Mouse (Mus musculus) embryonic stem cell, embryonic (primary cell): Measurements from ENCODE around the gene Fuca1.

Source experiments
- CTCF ChIA-PET, 4 experiments: fragments of 300-600 bp in 2 of 4; fragments of 350-600 bp in 2 of 4; sonication (Branson Sonifier 250); formaldehyde crosslinking; loops; one replicate each; lab custom pipeline; 2022; ENCODE audit warnings: inconsistent platforms in 2 of 4; lab: Charles Lee
- POLR2A ChIA-PET, 4 experiments: fragments of 300-600 bp in 2 of 4; fragments of 350-600 bp in 2 of 4; sonication (Branson Sonifier 250); formaldehyde crosslinking; loops; one replicate each; lab custom pipeline; 2022; ENCODE audit warnings: antibody characterized with exemption in 4 of 4, inconsistent platforms in 1 of 4; lab: Charles Lee

Gene Fuca1

GRCm38 (mm10) chr4:135900008-135900407 lies 20.5 kb upstream of the Fuca1 start:
- CTCF ChIA-PET, result interaction anchor here in 1 of 4 experiments (3.9 kb wide), 1 partner anchor 21 kb away, joined by 32 read pairs; the partner anchor contains the start of gene Fuca1
- POLR2A ChIA-PET, result interaction anchor here in 2 of 4 experiments (1.4 to 7.9 kb wide), 4 partner anchors 16 to 28 kb away, joined by 3 to 40 read pairs (median 20); partner anchors contain the start of gene Fuca1 (in 2 of the 2)

- CTCF ChIA-PET, result interaction anchor here in 3 of 4 experiments (0.6 to 1.5 kb wide), 4 partner anchors 13 to 133 kb away, joined by 3 to 4 read pairs (median 3); partner anchors contain the start of gene Fuca1 (in 1 of the 3)
- POLR2A ChIA-PET, result interaction anchor here in 2 of 4 experiments (0.9 to 1.4 kb wide), 2 partner anchors 8 to 14 kb away, joined by 3 read pairs; partner anchors contain the start of gene Cnr2 (in 1 of the 2)
Measured at GRCm38 (mm10) chr4:135902606-135903242, 17.8 kb upstream of the Fuca1 start.

- POLR2A ChIA-PET, result interaction anchor here in 2 of 4 experiments (0.9 to 1.9 kb wide), 5 partner anchors 11 to 149 kb away, joined by 3 to 5 read pairs (median 4); partner anchors contain the start of genes Fuca1 (in 1 of the 2) and Rpl11 (in 1 of the 2)
- CTCF ChIA-PET, result interaction anchor here (0.6 to 5.9 kb wide), 7 partner anchors 15 to 1169 kb away, joined by 3 to 33 read pairs (median 3); partner anchors contain the start of gene Fuca1 (in 2 of the 4)
Measured at GRCm38 (mm10) chr4:135904810-135905209, 15.7 kb upstream of the Fuca1 start.

GRCm38 (mm10) chr4:135906633-135907032 lies 13.9 kb upstream of the Fuca1 start:
- ChIA-PET POLR2A (interaction anchor here in 2 of 4 experiments (1.2 to 2.2 kb wide), 4 partner anchors 13 to 78 kb away, joined by 3 to 7 read pairs (median 3); partner anchors contain the start of gene Fuca1 (in 1 of the 2)), CTCF (interaction anchor here in 3 of 4 experiments (0.5 to 5.9 kb wide), 7 partner anchors 13 to 133 kb away, joined by 3 to 33 read pairs (median 4); partner anchors contain the start of gene Fuca1 (in 1 of the 3))

- POLR2A ChIA-PET, result interaction anchor here in 3 of 4 experiments (0.6 to 2.5 kb wide), 7 partner anchors 8 to 108 kb away, joined by 3 to 8 read pairs (median 4); partner anchors contain the start of genes Fuca1 (in 2 of the 3) and Hmgcl (in 1 of the 3)
- CTCF ChIA-PET, result interaction anchor here in 2 of 4 experiments (0.6 to 5.9 kb wide), 5 partner anchors 11 to 198 kb away, joined by 3 to 33 read pairs (median 8); partner anchors contain the start of gene Fuca1 (in 2 of the 2)
Measured at GRCm38 (mm10) chr4:135909326-135910066, 11.0 kb upstream of the Fuca1 start.

- ChIA-PET POLR2A (interaction anchor here in 2 of 4 experiments (0.7 to 2.5 kb wide), 7 partner anchors 9 to 642 kb away, joined by 3 to 9 read pairs (median 4); partner anchors contain the start of gene Fuca1 (in 2 of the 2)), CTCF (interaction anchor here (0.6 to 2.9 kb wide), 7 partner anchors 8 to 956 kb away, joined by 3 to 13 read pairs (median 7); partner anchors contain the start of gene Fuca1 (in 2 of the 4))
Measured at GRCm38 (mm10) chr4:135911531-135911930, 9.0 kb upstream of the Fuca1 start.

GRCm38 (mm10) chr4:135912164-135912563 lies 8.4 kb upstream of the Fuca1 start:
- ChIA-PET CTCF (interaction anchor here in 3 of 4 experiments (0.5 to 2.9 kb wide), 5 partner anchors 8 to 469 kb away, joined by 4 to 9 read pairs (median 7); partner anchors contain the start of gene Fuca1 (in 1 of the 3)), POLR2A (interaction anchor here in 1 of 4 experiments (1.4 to 2.5 kb wide), 3 partner anchors 13 to 35 kb away, joined by 4 to 7 read pairs (median 4); no protein-coding TSS in a partner anchor)

- CTCF ChIA-PET, result interaction anchor here in 3 of 4 experiments (0.5 to 2.9 kb wide), 5 partner anchors 7 to 470 kb away, joined by 3 to 9 read pairs (median 5); partner anchors contain the start of gene Fuca1 (in 1 of the 3)
- POLR2A ChIA-PET, result interaction anchor here in 2 of 4 experiments (0.5 to 2.0 kb wide), 3 partner anchors 14 to 90 kb away, joined by 3 to 4 read pairs (median 4); no protein-coding TSS in a partner anchor
Measured at GRCm38 (mm10) chr4:135912835-135913234, 7.7 kb upstream of the Fuca1 start.

GRCm38 (mm10) chr4:135913433-135913832 lies 7.1 kb upstream of the Fuca1 start:
- ChIA-PET CTCF (interaction anchor here in 1 of 4 experiments (0.8 kb wide), 1 partner anchor 24 kb away, joined by 3 read pairs; no protein-coding TSS in a partner anchor), POLR2A (interaction anchor here in 1 of 4 experiments (1.4 kb wide), 1 partner anchor 37 kb away, joined by 4 read pairs; no protein-coding TSS in a partner anchor)

- ChIA-PET CTCF (interaction anchor here (0.5 to 3.8 kb wide), 15 partner anchors 8 to 536 kb away, joined by 3 to 44 read pairs (median 8); partner anchors contain the start of gene Cnr2 (in 1 of the 4)), POLR2A (interaction anchor here in 2 of 4 experiments (1.9 to 4.1 kb wide), 6 partner anchors 11 to 29 kb away, joined by 5 to 35 read pairs (median 10); partner anchors contain the start of genes Cnr2 (in 1 of the 2) and Hmgcl (in 1 of the 2))
Measured at GRCm38 (mm10) chr4:135918635-135919279, 1.8 kb upstream of the Fuca1 start.

- ChIA-PET POLR2A (interaction anchor here (0.6 to 4.1 kb wide), 16 partner anchors 8 to 88 kb away, joined by 3 to 35 read pairs (median 8); partner anchors contain the start of genes Cnr2 (in 1 of the 4), Hmgcl (in 1 of the 4) and Srsf10 (in 1 of the 4)), CTCF (interaction anchor here (0.6 to 3.8 kb wide), 30 partner anchors 8 to 425 kb away, joined by 3 to 44 read pairs (median 8); partner anchors contain the start of genes Cnr2 (in 1 of the 4), Gale (in 1 of the 4), Nipal3 (in 1 of the 4) and Stpg1 (in 1 of the 4))
Measured at GRCm38 (mm10) chr4:135919280-135919639, 1.3 kb upstream of the Fuca1 start.

- POLR2A ChIA-PET, result interaction anchor here in 3 of 4 experiments (0.5 to 4.7 kb wide), 47 partner anchors 8 to 364 kb away, joined by 3 to 40 read pairs (median 5); partner anchors contain the start of genes Cnr2 (in 2 of the 3), Pithd1 (in 2 of the 3), Hmgcl (in 1 of the 3) and Pnrc2 (in 1 of the 3)
- CTCF ChIA-PET, result interaction anchor here (0.6 to 3.8 kb wide), 73 partner anchors 8 to 1614 kb away, joined by 3 to 44 read pairs (median 5); partner anchors contain the start of genes Hmgcl (in 2 of the 4), Cnr2 (in 1 of the 4), Gale (in 1 of the 4) and Id3 (in 1 of the 4)
Measured at GRCm38 (mm10) chr4:135921257-135922120, 954 bp downstream of the Fuca1 start.

- POLR2A ChIA-PET, result interaction anchor here in 3 of 4 experiments (0.5 to 4.7 kb wide), 9 partner anchors 8 to 101 kb away, joined by 3 to 40 read pairs (median 14); partner anchors contain the start of genes Cnr2 (in 1 of the 3) and Hmgcl (in 1 of the 3)
- CTCF ChIA-PET, result interaction anchor here in 1 of 4 experiments (3.3 kb wide), 1 partner anchor 28 kb away, joined by 30 read pairs; the partner anchor contains the start of gene Cnr2
Measured at GRCm38 (mm10) chr4:135922190-135922589, 1.7 kb downstream of the Fuca1 start.

- CTCF ChIA-PET, result interaction anchor here in 1 of 4 experiments (0.6 kb wide), 1 partner anchor 38 kb away, joined by 3 read pairs; no protein-coding TSS in a partner anchor
- POLR2A ChIA-PET, result interaction anchor here in 1 of 4 experiments (0.6 to 4.7 kb wide), 4 partner anchors 9 to 36 kb away, joined by 3 to 40 read pairs (median 3); no protein-coding TSS in a partner anchor
Measured at GRCm38 (mm10) chr4:135924418-135924817, 3.9 kb downstream of the Fuca1 start.
